In the genomic region with DNA sequence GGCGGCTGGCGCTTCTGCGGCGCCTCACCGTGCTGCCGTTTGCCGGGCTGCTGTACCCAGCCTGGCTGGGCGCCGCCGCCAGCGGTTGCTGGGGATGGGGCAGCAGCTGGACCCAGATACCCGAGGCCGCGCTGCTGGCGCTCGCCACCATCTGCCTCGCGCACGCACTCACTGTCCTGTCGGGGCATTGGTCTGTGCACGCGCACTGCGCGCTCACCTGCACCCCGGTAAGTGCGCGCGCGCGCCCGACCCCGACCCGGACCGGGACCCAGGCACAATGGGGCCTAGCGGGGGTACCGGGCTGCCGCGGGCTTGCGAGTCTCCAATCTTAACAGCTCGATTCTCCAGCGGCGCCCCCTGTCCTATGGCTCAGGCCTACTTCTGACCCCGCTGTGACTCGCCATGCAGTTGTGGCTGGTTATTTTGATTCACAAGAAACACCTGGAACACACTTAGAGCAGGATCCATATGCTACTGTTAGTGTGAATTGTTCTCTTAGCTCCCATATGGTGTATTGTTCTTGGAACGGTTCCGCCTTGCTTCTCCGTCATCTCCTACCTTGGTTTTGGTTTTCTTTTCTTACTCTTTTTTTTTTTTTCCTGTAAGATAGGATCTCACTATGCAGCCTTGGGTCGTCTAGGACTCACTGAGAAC, we compare ENCODE assay signal across 8 mouse cellular contexts. TPM values are rescaled to one million over a fixed set of nuclear protein-coding genes. Genes with fewer than 3 reads are reported as not detected.
DNase-seq lines count a peak whose midpoint lies in the region; ATAC-seq and TF ChIP-seq lines count a peak whose summit lies in the region.

No protein-coding gene starts in this region.

- H3K9ac ChIP-seq in heart, embryonic 12.5 days: peak overlapping the region; percentile 97
- H3K9ac ChIP-seq in hindbrain, embryonic 13.5 days: peak overlapping the region; percentile 99
- H3K9ac ChIP-seq in liver, embryonic 12.5 days: peak overlapping the region; percentile 94

- ATAC-seq in heart, embryonic 12.5 days (ENCODE audit: insufficient number of reproducible peaks, low FRiP score): peak; percentile 69
- no peak for ATAC-seq in G1E (ENCODE audit: extremely low read depth, insufficient number of reproducible peaks, low FRiP score, poor library complexity, severe bottlenecking)
- peak; percentile 84 for ATAC-seq in hindbrain, embryonic 13.5 days (ENCODE audit: low FRiP score)
- ATAC-seq in liver, embryonic 12.5 days: peak; percentile 53

- H3K27ac ChIP-seq in heart, embryonic 12.5 days (ENCODE audit: poor library complexity, severe bottlenecking): peak overlapping the region; percentile 83; the same call in 1 of the 2 replicates
- peak overlapping the region; percentile 90 for H3K27ac ChIP-seq in hindbrain, embryonic 13.5 days
- H3K27ac ChIP-seq in liver, embryonic 12.5 days: peak overlapping the region; percentile 99

- TF ChIP-seq CTCF in G1E (IDR thresholded peaks at IDR 0.05; ENCODE audit: low read depth, low read length): no peak

- H3K4me1 ChIP-seq in heart, embryonic 12.5 days (replicated peaks): peaks cover 21% of the 10 kb centered on the region
- peaks cover 35% of the 10 kb centered on the region for H3K4me1 ChIP-seq in G1E (ENCODE audit: insufficient read depth, low read depth, low read length)
- H3K4me1 ChIP-seq in hindbrain, embryonic 13.5 days (replicated peaks): peaks cover 36% of the 10 kb centered on the region
- H3K4me1 ChIP-seq in liver, embryonic 12.5 days: peaks cover 36% of the 10 kb centered on the region

- intact Hi-C loops in heart, postnatal 14 days (cut with DNase I): loop anchor here (5.0 kb wide), 1 partner anchor 74 kb away; no protein-coding TSS in a partner anchor

- under 1% methylated on average over 48 of the region's 48 CpGs for WGBS in heart, embryonic 12.5 days
- under 1% methylated on average over 44 of the region's 48 CpGs for WGBS in hindbrain, embryonic 13.5 days
- WGBS in liver, embryonic 12.5 days (ENCODE audit: insufficient replicate concordance): under 1% methylated on average over 45 of the region's 48 CpGs

- peak overlapping the region; percentile 86 for H3K4me3 ChIP-seq in heart, embryonic 12.5 days
- H3K4me3 ChIP-seq in G1E (ENCODE audit: low read depth, low read length): peak overlapping the region; percentile 100
- H3K4me3 ChIP-seq in hindbrain, embryonic 13.5 days: peak overlapping the region; percentile 100
- peak overlapping the region; percentile 100 for H3K4me3 ChIP-seq in liver, embryonic 12.5 days

- H3K36me3 ChIP-seq in heart, embryonic 12.5 days: peaks cover 31% of the 10 kb centered on the region
- H3K36me3 ChIP-seq in G1E (replicated peaks): peaks cover 50% of the 10 kb centered on the region
- peaks cover 34% of the 10 kb centered on the region for H3K36me3 ChIP-seq in hindbrain, embryonic 13.5 days
- peaks cover 39% of the 10 kb centered on the region for H3K36me3 ChIP-seq in liver, embryonic 12.5 days

- no peak for DNase-seq in heart, postnatal 14 days
- peak; percentile 73 for DNase-seq in G1E (ENCODE audit: low spot score)
- peak; percentile 65 for DNase-seq in embryo, embryonic 11 days
- peak; percentile 59 for DNase-seq in neural tube, embryonic 10.5 days (ENCODE audit: extremely low spot score, low spot score)
- DNase-seq in layer of hippocampus, postnatal 36 days: no peak

- H3K9me3 ChIP-seq in heart, embryonic 12.5 days (replicated peaks): no peaks in the 10 kb centered on the region
- H3K9me3 ChIP-seq in G1E (replicated peaks): no peaks in the 10 kb centered on the region
- H3K9me3 ChIP-seq in hindbrain, embryonic 13.5 days: no peaks in the 10 kb centered on the region
- no peaks in the 10 kb centered on the region for H3K9me3 ChIP-seq in liver, embryonic 12.5 days (replicated peaks)

- H3K27me3 ChIP-seq in heart, embryonic 12.5 days (replicated peaks): no peaks in the 10 kb centered on the region
- no peaks in the 10 kb centered on the region for H3K27me3 ChIP-seq in G1E (ENCODE audit: insufficient read depth, low read length)
- no peaks in the 10 kb centered on the region for H3K27me3 ChIP-seq in hindbrain, embryonic 13.5 days
- H3K27me3 ChIP-seq in liver, embryonic 12.5 days (replicated peaks): no peaks in the 10 kb centered on the region

- H3K4me2 ChIP-seq in heart, embryonic 12.5 days: peak overlapping the region; percentile 86
- H3K4me2 ChIP-seq in hindbrain, embryonic 13.5 days: peak overlapping the region; percentile 90
- H3K4me2 ChIP-seq in liver, embryonic 12.5 days: peak overlapping the region; percentile 87

RNA-seq across cellular contexts. Expression of gene Zfp866, which starts 0.6 kb away (rescaled TPM):
- 16.9 and 18.0 TPM in 2 replicates for polyA plus RNA-seq in heart, embryonic 12.5 days (2016; fragmentation: Nextera tagmentation; extraction: Ambion mirVana)
- 10 to 100 TPM; 19.5 to 19.8 TPM for total RNA-seq in heart, postnatal 14 days (2021)
- 32.8 and 36.6 TPM in 2 replicates for total RNA-seq in G1E (2014; fragmentation: Nextera tagmentation)
- 35.3 and 35.4 TPM in 2 replicates for total RNA-seq in G1E (2017)
- 1.2 and 1.9 TPM in 2 replicates for polyA plus RNA-seq in G1E (2012)
- polyA plus RNA-seq in hindbrain, embryonic 13.5 days (2015; fragmentation: Nextera tagmentation; extraction: Ambion mirVana): 42.9 and 44.0 TPM in 2 replicates
- 10.9 and 12.3 TPM in 2 replicates for polyA plus RNA-seq in liver, embryonic 12.5 days (2016; fragmentation: Nextera tagmentation; extraction: Ambion mirVana)
- 10 to 100 TPM; 28.1 to 32.1 TPM for total RNA-seq in layer of hippocampus, postnatal 36 days (2021)

RNA-seq across cellular contexts. Expression of gene Atp13a1, which starts 0.6 kb away (rescaled TPM):
- polyA plus RNA-seq in heart, embryonic 12.5 days (2016; fragmentation: Nextera tagmentation; extraction: Ambion mirVana): 34.4 and 36.7 TPM in 2 replicates
- 10 to 100 TPM; 17.8 to 19.3 TPM for total RNA-seq in heart, postnatal 14 days (2021)
- total RNA-seq in G1E (2014; fragmentation: Nextera tagmentation) (27.8 and 29.8 TPM in 2 replicates), G1E (2017) (17.8 and 23.8 TPM in 2 replicates)
- polyA plus RNA-seq in G1E (2012): 40.7 and 43.6 TPM in 2 replicates
- polyA plus RNA-seq in hindbrain, embryonic 13.5 days (2015; fragmentation: Nextera tagmentation; extraction: Ambion mirVana): 47.8 and 47.9 TPM in 2 replicates
- 32.8 and 33.9 TPM in 2 replicates for polyA plus RNA-seq in liver, embryonic 12.5 days (2016; fragmentation: Nextera tagmentation; extraction: Ambion mirVana)
- total RNA-seq in layer of hippocampus, postnatal 36 days (2021): 10 to 100 TPM; 40.3 to 40.6 TPM

RNA-seq across cellular contexts. Expression of gene Gm20422, which starts 16.9 kb away (rescaled TPM):
- polyA plus RNA-seq in heart, embryonic 12.5 days (2016; fragmentation: Nextera tagmentation; extraction: Ambion mirVana): 0.33 TPM in 1 of 2 replicates, not detected in the other
- total RNA-seq in heart, postnatal 14 days (2021): 1 to 10 TPM; 1.9 to 2.2 TPM
- total RNA-seq in G1E (2014; fragmentation: Nextera tagmentation) (not detected in 2 replicates), G1E (2017) (0.38 TPM in 1 of 2 replicates, not detected in the other)
- 0.99 and 1.4 TPM in 2 replicates for polyA plus RNA-seq in G1E (2012)
- 0.34 TPM in 1 of 2 replicates, not detected in the other for polyA plus RNA-seq in hindbrain, embryonic 13.5 days (2015; fragmentation: Nextera tagmentation; extraction: Ambion mirVana)
- 0.32 TPM in 1 of 2 replicates, not detected in the other for polyA plus RNA-seq in liver, embryonic 12.5 days (2016; fragmentation: Nextera tagmentation; extraction: Ambion mirVana)
- total RNA-seq in layer of hippocampus, postnatal 36 days (2021): 1 to 10 TPM in 1 of 2 experiments, not detected in 1; 1.3 TPM

RNA-seq across cellular contexts. Expression of gene Gmip, which starts 16.9 kb away (rescaled TPM):
- 8.5 and 8.6 TPM in 2 replicates for polyA plus RNA-seq in heart, embryonic 12.5 days (2016; fragmentation: Nextera tagmentation; extraction: Ambion mirVana)
- total RNA-seq in heart, postnatal 14 days (2021): 1 to 10 TPM; 4.5 to 4.6 TPM
- 60.0 and 61.2 TPM in 2 replicates for total RNA-seq in G1E (2014; fragmentation: Nextera tagmentation)
- total RNA-seq in G1E (2017): 45.2 and 48.0 TPM in 2 replicates
- polyA plus RNA-seq in G1E (2012): 53.2 and 85.2 TPM in 2 replicates
- polyA plus RNA-seq in hindbrain, embryonic 13.5 days (2015; fragmentation: Nextera tagmentation; extraction: Ambion mirVana): 31.5 and 34.1 TPM in 2 replicates
- 5.4 and 6.6 TPM in 2 replicates for polyA plus RNA-seq in liver, embryonic 12.5 days (2016; fragmentation: Nextera tagmentation; extraction: Ambion mirVana)
- total RNA-seq in layer of hippocampus, postnatal 36 days (2021): 10 to 100 TPM; 12.0 to 17.3 TPM

RNA-seq across cellular contexts. Expression of gene Lpar2, which starts 30.7 kb away (rescaled TPM):
- 0.32 and 0.36 TPM in 2 replicates for polyA plus RNA-seq in heart, embryonic 12.5 days (2016; fragmentation: Nextera tagmentation; extraction: Ambion mirVana)
- under 1 TPM; 0.45 to 0.59 TPM for total RNA-seq in heart, postnatal 14 days (2021)
- total RNA-seq in G1E (2014; fragmentation: Nextera tagmentation) (2.5 and 4.3 TPM in 2 replicates), G1E (2017) (1.5 and 1.8 TPM in 2 replicates)
- polyA plus RNA-seq in G1E (2012): 0.65 and 0.69 TPM in 2 replicates
- 0.78 and 0.83 TPM in 2 replicates for polyA plus RNA-seq in hindbrain, embryonic 13.5 days (2015; fragmentation: Nextera tagmentation; extraction: Ambion mirVana)
- polyA plus RNA-seq in liver, embryonic 12.5 days (2016; fragmentation: Nextera tagmentation; extraction: Ambion mirVana): 0.12 and 0.20 TPM in 2 replicates
- under 1 TPM; 0.60 to 0.68 TPM for total RNA-seq in layer of hippocampus, postnatal 36 days (2021)

Comparison
In these comparisons a context has a peak if more than half of its experiments do, and no peak if none do; other contexts are left out.
1. DNase-seq: peak in G1E (single experiment), embryo, embryonic 11 days (single experiment) and neural tube, embryonic 10.5 days (single experiment); none in heart, postnatal 14 days (0 of 2) and layer of hippocampus, postnatal 36 days (0 of 2).
2. Peak in every context shown above with its lines, with median percentiles within 50 percentile points of each other: H3K27ac ChIP-seq, H3K4me2 ChIP-seq, H3K4me3 ChIP-seq and H3K9ac ChIP-seq.